Mouse (Mus musculus): ENCODE measurements around the gene Sowaha.
"Not testable (repeated sequence)": the region's sequence is repeated elsewhere in the genome, so short reads cannot be mapped to it uniquely, and the experiment has no call there.

The Sowaha gene

GRCm38 (mm10) chr11:53435504-53435903 lies 44.6 kb downstream of the Sowaha start:
- no peak for DNase-seq

- DNase-seq: no peak
These were observed 47.0 kb downstream of the Sowaha start for GRCm38 (mm10) chr11:53433057-53433456.

GRCm38 (mm10) chr11:53431347-53432056 lies 48.6 kb downstream of the Sowaha start:
- no peak for DNase-seq

- DNase-seq: peak; percentile 100
These were observed 49.3 kb downstream of the Sowaha start, which contains the start of the genes Uqcrq and Gdf9 for GRCm38 (mm10) chr11:53430670-53431346. Gene Uqcrq, minus strand, starts transcription at chr11:53430831. Gene Gdf9, plus strand, starts transcription at chr11:53431023.

GRCm38 (mm10) chr11:53430300-53430669 lies 49.8 kb downstream of the Sowaha start:
- no peak for DNase-seq

GRCm38 (mm10) chr11:53429182-53429581 lies 50.9 kb downstream of the Sowaha start:
- DNase-seq: no peak

GRCm38 (mm10) chr11:53428716-53429057 lies 51.4 kb downstream of the Sowaha start:
- DNase-seq: no peak

- DNase-seq: no peak
These were observed 51.9 kb downstream of the Sowaha start for GRCm38 (mm10) chr11:53427993-53428715.

- not testable (repeated sequence) for DNase-seq
These were observed 53.2 kb downstream of the Sowaha start for GRCm38 (mm10) chr11:53426914-53427313.
